Mouse (Mus musculus): ENCODE measurements at regions not wholly inside any gene's neighbourhood (a gene's known extent, or its start where the extent isn't known, plus 50 kb on each side); places are given as distances from the start of the nearest gene placed in this dataset.

- Histone ChIP-seq H3K27me3 (ENCODE audit: control insufficient read depth, insufficient read depth, low read length) (no peaks in the 10 kb centered on the region), H3K9ac (ENCODE audit: low read length) (peak overlapping the region; percentile 70), H3K36me3 (ENCODE audit: control insufficient read depth, insufficient read depth, low read length) (no peaks in the 10 kb centered on the region), H3K9me3 (ENCODE audit: control insufficient read depth, low read length) (no peaks in the 10 kb centered on the region), H3K4me3 (ENCODE audit: low read depth, low read length) (0 out of 2 replicates have a peak overlapping the region, but pooled peaks have one; percentile 8), H3K27ac (ENCODE audit: low read depth, low read length) (peak overlapping the region; percentile 100), H3K4me1 (ENCODE audit: control insufficient read depth, insufficient read depth, low read length) (peaks cover 83% of the 10 kb centered on the region), H3K4me2 (ENCODE audit: low read depth) (peak overlapping the region; percentile 48)
- DNase-seq (ENCODE audit: low spot score): peak; percentile 48
- ATAC-seq (ENCODE audit: insufficient read depth, low FRiP score, low TSS enrichment): no peak
- 22% methylated on average over 8 of the region's 8 CpGs for WGBS
These were observed 83.7 kb downstream of the 1700001O22Rik start for GRCm38 (mm10) chr2:30719611-30720290.

- Histone ChIP-seq H3K9me3 (ENCODE audit: control insufficient read depth, low read length) (no peaks in the 10 kb centered on the region), H3K36me3 (ENCODE audit: control insufficient read depth, insufficient read depth, low read length) (no peaks in the 10 kb centered on the region), H3K27ac (ENCODE audit: low read depth, low read length) (peak overlapping the region; percentile 100), H3K4me1 (ENCODE audit: control insufficient read depth, insufficient read depth, low read length) (peaks cover 75% of the 10 kb centered on the region), H3K9ac (ENCODE audit: low read length) (peak overlapping the region; percentile 48), H3K4me3 (ENCODE audit: low read depth, low read length) (peak overlapping the region; percentile 19), H3K4me2 (ENCODE audit: low read depth) (peak overlapping the region; percentile 48), H3K27me3 (ENCODE audit: control insufficient read depth, insufficient read depth, low read length) (no peaks in the 10 kb centered on the region)
- peak; percentile 93 for DNase-seq (ENCODE audit: low spot score)
- no peak; the same call in 1 of the 2 replicates for ATAC-seq (ENCODE audit: insufficient read depth, low FRiP score, low TSS enrichment)
- under 1% methylated on average over 29 of the region's 29 CpGs for WGBS
These were observed 84.6 kb downstream of the 1700001O22Rik start for GRCm38 (mm10) chr2:30718741-30719381.

- no peaks in the 10 kb centered on the region for H3K9me3 ChIP-seq (ENCODE audit: control insufficient read depth, low read length)
- H3K4me3 ChIP-seq (ENCODE audit: low read depth, low read length): peak overlapping the region; percentile 19
- H3K27me3 ChIP-seq (ENCODE audit: control insufficient read depth, insufficient read depth, low read length): no peaks in the 10 kb centered on the region
- peak; percentile 66 for ATAC-seq (ENCODE audit: insufficient read depth, low FRiP score, low TSS enrichment)
- H3K36me3 ChIP-seq (ENCODE audit: control insufficient read depth, insufficient read depth, low read length): no peaks in the 10 kb centered on the region
- peaks cover 70% of the 10 kb centered on the region for H3K4me1 ChIP-seq (ENCODE audit: control insufficient read depth, insufficient read depth, low read length)
- WGBS: 0% methylated on average over 12 of the region's 12 CpGs
- H3K9ac ChIP-seq (ENCODE audit: low read length): peak overlapping the region; percentile 48
- H3K4me2 ChIP-seq (ENCODE audit: low read depth): peak overlapping the region; percentile 48
- H3K27ac ChIP-seq (ENCODE audit: low read depth, low read length): peak overlapping the region; percentile 100
- peak; percentile 93 for DNase-seq (ENCODE audit: low spot score)
These were observed 85.2 kb downstream of the 1700001O22Rik start for GRCm38 (mm10) chr2:30718329-30718675.

- no peaks in the 10 kb centered on the region for H3K9me3 ChIP-seq (ENCODE audit: control insufficient read depth, low read length)
- H3K9ac ChIP-seq (ENCODE audit: low read length): peak overlapping the region; percentile 48
- H3K4me1 ChIP-seq (ENCODE audit: control insufficient read depth, insufficient read depth, low read length): peaks cover 69% of the 10 kb centered on the region
- no peaks in the 10 kb centered on the region for H3K27me3 ChIP-seq (ENCODE audit: control insufficient read depth, insufficient read depth, low read length)
- 4% methylated on average over 16 of the region's 16 CpGs for WGBS
- no peaks in the 10 kb centered on the region for H3K36me3 ChIP-seq (ENCODE audit: control insufficient read depth, insufficient read depth, low read length)
- no peak overlapping the region for H3K4me3 ChIP-seq (ENCODE audit: low read depth, low read length)
- no peak for DNase-seq (ENCODE audit: low spot score)
- ATAC-seq (ENCODE audit: insufficient read depth, low FRiP score, low TSS enrichment): no peak; the same call in 1 of the 2 replicates
- H3K4me2 ChIP-seq (ENCODE audit: low read depth): peak overlapping the region; percentile 31
- peak overlapping the region; percentile 100 for H3K27ac ChIP-seq (ENCODE audit: low read depth, low read length)
These were observed 85.7 kb downstream of the 1700001O22Rik start for GRCm38 (mm10) chr2:30717566-30718328.

- no peaks in the 10 kb centered on the region for H3K9me3 ChIP-seq (ENCODE audit: control insufficient read depth, low read length)
- peak overlapping the region; percentile 48 for H3K9ac ChIP-seq (ENCODE audit: low read length)
- peak overlapping the region; percentile 100 for H3K27ac ChIP-seq (ENCODE audit: low read depth, low read length)
- no peak for ATAC-seq (ENCODE audit: insufficient read depth, low FRiP score, low TSS enrichment)
- H3K4me3 ChIP-seq (ENCODE audit: low read depth, low read length): no peak overlapping the region
- peak overlapping the region; percentile 31 for H3K4me2 ChIP-seq (ENCODE audit: low read depth)
- H3K36me3 ChIP-seq (ENCODE audit: control insufficient read depth, insufficient read depth, low read length): no peaks in the 10 kb centered on the region
- no peaks in the 10 kb centered on the region for H3K27me3 ChIP-seq (ENCODE audit: control insufficient read depth, insufficient read depth, low read length)
- peak; percentile 59 for DNase-seq (ENCODE audit: low spot score)
- under 1% methylated on average over 24 of the region's 24 CpGs for WGBS
- peaks cover 69% of the 10 kb centered on the region for H3K4me1 ChIP-seq (ENCODE audit: control insufficient read depth, insufficient read depth, low read length)
These were observed 86.6 kb downstream of the 1700001O22Rik start for GRCm38 (mm10) chr2:30716580-30717565.

GRCm38 (mm10) chr2:30715720-30716310, 87.6 kb downstream of the 1700001O22Rik start:
- H3K27ac ChIP-seq (ENCODE audit: low read depth, low read length): peak overlapping the region; percentile 100
- peaks cover 69% of the 10 kb centered on the region for H3K4me1 ChIP-seq (ENCODE audit: control insufficient read depth, insufficient read depth, low read length)
- DNase-seq (ENCODE audit: low spot score) (no peak), ATAC-seq (ENCODE audit: insufficient read depth, low FRiP score, low TSS enrichment) (no peak)
- H3K36me3 ChIP-seq (ENCODE audit: control insufficient read depth, insufficient read depth, low read length): no peaks in the 10 kb centered on the region
- H3K9ac ChIP-seq (ENCODE audit: low read length): peak overlapping the region; percentile 48
- H3K4me3 ChIP-seq (ENCODE audit: low read depth, low read length): no peak overlapping the region
- WGBS: 70% methylated on average over 4 of the region's 4 CpGs
- no peak overlapping the region; the same call in 1 of the 2 replicates for H3K4me2 ChIP-seq (ENCODE audit: low read depth)
- no peaks in the 10 kb centered on the region for H3K27me3 ChIP-seq (ENCODE audit: control insufficient read depth, insufficient read depth, low read length)
- H3K9me3 ChIP-seq (ENCODE audit: control insufficient read depth, low read length): no peaks in the 10 kb centered on the region

- Histone ChIP-seq H3K9me3 (ENCODE audit: control insufficient read depth, low read length) (no peaks in the 10 kb centered on the region), H3K27me3 (ENCODE audit: control insufficient read depth, insufficient read depth, low read length) (no peaks in the 10 kb centered on the region), H3K36me3 (ENCODE audit: control insufficient read depth, insufficient read depth, low read length) (no peaks in the 10 kb centered on the region), H3K27ac (ENCODE audit: low read depth, low read length) (0 out of 2 replicates have a peak overlapping the region, but pooled peaks have one; percentile 17), H3K4me2 (ENCODE audit: low read depth) (no peak overlapping the region), H3K9ac (ENCODE audit: low read length) (peak overlapping the region; percentile 18; the same call in 1 of the 2 replicates), H3K4me1 (ENCODE audit: control insufficient read depth, insufficient read depth, low read length) (peaks cover 53% of the 10 kb centered on the region), H3K4me3 (ENCODE audit: low read depth, low read length) (no peak overlapping the region)
- ATAC-seq (ENCODE audit: insufficient read depth, low FRiP score, low TSS enrichment) (no peak), DNase-seq (ENCODE audit: low spot score) (no peak)
- 15% methylated on average over 3 of the region's 3 CpGs for WGBS
These were observed 89.9 kb downstream of the 1700001O22Rik start for GRCm38 (mm10) chr2:30713535-30713934.

Data from neural tube, embryonic 11.5 days (tissue).